Mouse (Mus musculus): ENCODE results near the gene Fam149a. TPM values are rescaled to one million over a fixed set of nuclear protein-coding genes. Genes with fewer than 3 reads are reported as not detected.

Gene Fam149a
- total RNA-seq (2014; fragmentation: Nextera tagmentation) (not detected in 2 replicates), total RNA-seq (2017) (0.12 and 0.16 TPM in 2 replicates), polyA plus RNA-seq (2012) (not detected in 2 replicates)

GRCm38 (mm10) chr8:45381963-45382347 lies at the start of gene Fam149a:
Gene Fam149a, minus strand, starts transcription at chr8:45382291.
- Histone ChIP-seq H3K4me3 (ENCODE audit: low read depth, low read length) (peak within 1 kb of the TSS; percentile 3; the same call in 1 of the 2 replicates), H3K4me1 (ENCODE audit: insufficient read depth, low read depth, low read length) (no peaks in the 10 kb centered on the region), H3K27me3 (ENCODE audit: insufficient read depth, low read length) (no peaks in the 10 kb centered on the region), H3K9me3 (replicated peaks) (peaks cover 22% of the 10 kb centered on the region), H3K36me3 (replicated peaks) (no peaks in the 10 kb centered on the region)
- ATAC-seq (ENCODE audit: extremely low read depth, insufficient number of reproducible peaks, low FRiP score, poor library complexity, severe bottlenecking) = no peak
- TF ChIP-seq GATA1 (IDR thresholded peaks at IDR 0.05; ENCODE audit: borderline replicate concordance, low read length) = no peak
- TF ChIP-seq CTCF (IDR thresholded peaks at IDR 0.05; ENCODE audit: low read depth, low read length) = no peak
- no peak for TF ChIP-seq POLR2AphosphoS5 (IDR thresholded peaks at IDR 0.05; ENCODE audit: insufficient replicate concordance, low read depth, low read length)
- TF ChIP-seq TAL1 (conservative IDR thresholded peaks at IDR 0.05; ENCODE audit: low read depth, low read length) = no peak
- no peak for TF ChIP-seq GATA2 (IDR thresholded peaks at IDR 0.05; ENCODE audit: borderline replicate concordance, low read depth, low read length)
- DNase-seq (ENCODE audit: low spot score) = no peak

DNA sequence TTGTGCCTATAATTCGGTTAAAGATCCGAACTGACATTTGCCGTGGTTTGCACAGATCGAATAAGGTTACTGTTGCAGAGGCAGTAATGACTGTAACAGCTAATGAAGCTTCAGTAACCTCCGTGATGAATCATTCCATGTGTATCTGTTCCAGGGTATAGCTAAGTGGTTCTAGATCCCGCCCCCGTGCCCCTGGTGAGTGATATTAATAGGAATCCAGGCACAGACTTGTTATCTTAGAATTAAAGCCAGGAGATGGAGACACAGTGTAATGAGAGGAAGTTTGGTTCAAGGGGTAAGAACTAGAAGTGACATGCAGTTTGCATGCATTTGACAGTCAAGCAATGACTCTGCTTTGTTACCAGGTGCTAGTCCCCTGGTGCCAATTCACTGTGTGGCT lies 38.1 kb upstream of the Fam149a start:
- Histone ChIP-seq H3K27me3 (ENCODE audit: insufficient read depth, low read length) (no peaks in the 10 kb centered on the region), H3K36me3 (replicated peaks) (no peaks in the 10 kb centered on the region), H3K9me3 (replicated peaks) (peaks cover 4% of the 10 kb centered on the region; the same call in 1 of the 2 replicates), H3K4me3 (ENCODE audit: low read depth, low read length) (no peak overlapping the region), H3K4me1 (ENCODE audit: insufficient read depth, low read depth, low read length) (no peaks in the 10 kb centered on the region)
- TF ChIP-seq GATA2 (IDR thresholded peaks at IDR 0.05; ENCODE audit: borderline replicate concordance, low read depth, low read length) (no peak), CTCF (IDR thresholded peaks at IDR 0.05; ENCODE audit: low read depth, low read length) (no peak), POLR2AphosphoS5 (IDR thresholded peaks at IDR 0.05; ENCODE audit: insufficient replicate concordance, low read depth, low read length) (no peak), GATA1 (IDR thresholded peaks at IDR 0.05; ENCODE audit: borderline replicate concordance, low read length) (no peak), TAL1 (conservative IDR thresholded peaks at IDR 0.05; ENCODE audit: low read depth, low read length) (no peak)
- DNase-seq (ENCODE audit: low spot score) (no peak), ATAC-seq (ENCODE audit: extremely low read depth, insufficient number of reproducible peaks, low FRiP score, poor library complexity, severe bottlenecking) (no peak)

DNA sequence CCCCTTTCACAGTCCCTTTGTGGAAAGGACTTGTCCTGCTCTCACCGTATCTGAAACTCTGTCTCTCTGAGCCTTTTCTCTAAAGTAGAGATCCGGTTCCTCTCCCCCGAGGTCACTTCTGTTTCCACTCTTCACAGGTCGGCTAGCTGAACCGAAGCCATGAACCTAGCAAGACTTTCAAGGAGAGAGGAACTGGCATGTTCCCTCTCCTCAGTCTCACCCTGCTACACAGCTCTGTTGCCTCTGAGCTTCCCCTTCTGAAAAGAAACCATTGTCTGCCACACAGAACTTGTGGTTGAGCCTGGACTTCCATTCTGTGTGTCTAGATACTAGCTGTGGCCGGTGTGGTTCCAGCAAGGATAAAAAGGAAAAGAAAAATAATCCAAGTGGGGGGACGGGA lies 32.9 kb upstream of the Fam149a start:
- DNase-seq (ENCODE audit: low spot score) = no peak
- TF ChIP-seq GATA1 (IDR thresholded peaks at IDR 0.05; ENCODE audit: borderline replicate concordance, low read length) = no peak

DNA sequence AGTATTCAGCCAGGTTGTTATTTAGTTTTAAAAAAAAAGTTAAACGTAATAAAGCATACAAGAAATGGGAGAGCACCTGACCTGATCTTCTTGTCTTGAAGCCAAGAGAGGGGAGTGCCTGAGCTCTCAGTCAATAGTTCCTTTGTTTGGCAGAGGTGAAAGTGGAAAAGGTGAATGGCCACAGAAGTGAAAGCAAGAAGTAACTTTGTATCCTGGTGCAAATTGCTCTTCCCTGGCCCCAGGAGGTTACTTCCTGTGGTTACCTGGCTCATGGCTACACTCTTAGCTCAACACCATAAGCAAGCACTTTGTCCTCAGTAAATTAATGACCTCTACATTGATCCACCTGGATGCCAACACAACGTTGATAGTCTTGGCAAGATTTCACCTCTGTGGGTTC lies 28.8 kb upstream of the Fam149a start, which contains the start of gene Tlr3:
Tlr3 (minus strand) TSS at position 199 of the 400 bp plus-strand sequence.
- TF ChIP-seq TAL1 (conservative IDR thresholded peaks at IDR 0.05; ENCODE audit: low read depth, low read length) (no peak), GATA2 (IDR thresholded peaks at IDR 0.05; ENCODE audit: borderline replicate concordance, low read depth, low read length) (no peak), CTCF (IDR thresholded peaks at IDR 0.05; ENCODE audit: low read depth, low read length) (no peak), GATA1 (IDR thresholded peaks at IDR 0.05; ENCODE audit: borderline replicate concordance, low read length) (no peak), POLR2AphosphoS5 (IDR thresholded peaks at IDR 0.05; ENCODE audit: insufficient replicate concordance, low read depth, low read length) (no peak)
- ATAC-seq (ENCODE audit: extremely low read depth, insufficient number of reproducible peaks, low FRiP score, poor library complexity, severe bottlenecking) = no peak
- peaks cover 18% of the 10 kb centered on the region for H3K9me3 ChIP-seq (replicated peaks)

More for the DNA sequence above, 32.9 kb upstream of the Fam149a start:
- H3K27me3 ChIP-seq (ENCODE audit: insufficient read depth, low read length) = no peaks in the 10 kb centered on the region
- no peak for ATAC-seq (ENCODE audit: extremely low read depth, insufficient number of reproducible peaks, low FRiP score, poor library complexity, severe bottlenecking)
- H3K4me3 ChIP-seq (ENCODE audit: low read depth, low read length) = no peak overlapping the region
- H3K9me3 ChIP-seq (replicated peaks) = peaks cover 19% of the 10 kb centered on the region
- H3K36me3 ChIP-seq (replicated peaks) = no peaks in the 10 kb centered on the region
- H3K4me1 ChIP-seq (ENCODE audit: insufficient read depth, low read depth, low read length) = no peaks in the 10 kb centered on the region

DNA sequence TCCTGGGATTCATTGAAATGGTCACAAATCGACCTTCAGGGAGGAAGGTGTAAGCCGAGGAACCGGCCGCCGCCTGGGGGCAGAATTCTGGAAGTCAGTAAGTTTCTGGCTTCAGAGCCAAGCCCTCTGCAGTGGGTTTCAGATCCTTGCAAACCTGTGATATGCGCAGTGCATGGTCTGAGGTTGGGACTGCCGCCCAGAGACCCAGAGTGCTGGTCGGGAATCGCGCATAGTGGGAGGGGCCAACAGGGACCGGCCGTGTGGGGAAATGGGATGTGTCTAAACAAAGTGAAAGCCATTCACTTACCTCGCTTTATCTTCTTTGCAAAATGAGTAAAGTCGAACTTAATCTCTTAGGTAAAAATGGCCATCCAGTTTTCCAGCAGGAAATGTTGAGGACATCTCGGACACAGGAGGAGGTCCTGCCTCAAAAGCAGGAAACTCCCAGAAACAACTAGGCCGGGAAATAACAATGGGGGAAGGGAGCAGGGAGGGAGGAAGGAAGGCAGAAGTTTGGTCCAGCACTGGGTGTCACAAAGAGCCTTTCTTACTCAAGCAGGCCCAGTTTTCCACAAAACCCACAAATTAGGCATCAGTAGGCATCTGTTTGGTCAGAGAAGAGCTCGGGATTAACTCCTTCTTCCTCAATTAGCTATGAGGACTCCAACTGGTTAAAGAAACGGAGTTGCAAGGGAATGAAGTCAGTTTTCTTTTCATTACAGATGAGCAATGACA lies 28.2 kb upstream of the Fam149a start:
- DNase-seq (ENCODE audit: low spot score) (no peak), ATAC-seq (ENCODE audit: extremely low read depth, insufficient number of reproducible peaks, low FRiP score, poor library complexity, severe bottlenecking) (no peak)

More for the DNA sequence above, 28.8 kb upstream of the Fam149a start, which contains the start of gene Tlr3:
- no peak within 1 kb of the TSS for H3K4me3 ChIP-seq (ENCODE audit: low read depth, low read length)
- no peaks in the 10 kb centered on the region for H3K4me1 ChIP-seq (ENCODE audit: insufficient read depth, low read depth, low read length)
- no peak for DNase-seq (ENCODE audit: low spot score)
- no peaks in the 10 kb centered on the region for H3K36me3 ChIP-seq (replicated peaks)
- H3K27me3 ChIP-seq (ENCODE audit: insufficient read depth, low read length) = no peaks in the 10 kb centered on the region

DNA sequence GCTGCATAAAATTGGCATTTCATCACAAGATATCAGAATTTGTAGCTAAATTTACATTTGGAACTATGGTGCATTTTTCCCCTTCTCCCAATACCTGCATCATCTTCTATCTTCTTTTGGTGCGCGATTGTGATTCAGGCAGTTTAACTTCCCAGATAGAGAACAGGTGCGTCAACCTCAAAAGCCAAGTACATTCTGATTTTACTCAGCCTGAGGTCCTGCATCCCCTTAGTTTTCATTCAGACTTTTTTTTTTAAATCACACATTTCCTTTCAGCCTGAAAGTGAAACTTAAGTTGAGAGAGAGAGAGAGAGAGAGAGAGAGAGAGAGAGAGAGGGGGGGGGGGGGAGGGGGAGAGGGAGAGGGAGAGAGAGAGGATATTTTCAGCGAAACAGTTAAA lies 27.6 kb upstream of the Fam149a start:
- Histone ChIP-seq H3K9me3 (replicated peaks) (peaks cover 14% of the 10 kb centered on the region), H3K4me1 (ENCODE audit: insufficient read depth, low read depth, low read length) (no peaks in the 10 kb centered on the region), H3K36me3 (replicated peaks) (no peaks in the 10 kb centered on the region), H3K27me3 (ENCODE audit: insufficient read depth, low read length) (no peaks in the 10 kb centered on the region), H3K4me3 (ENCODE audit: low read depth, low read length) (no peak overlapping the region)
- TF ChIP-seq TAL1 (conservative IDR thresholded peaks at IDR 0.05; ENCODE audit: low read depth, low read length) (no peak), GATA1 (IDR thresholded peaks at IDR 0.05; ENCODE audit: borderline replicate concordance, low read length) (no peak), POLR2AphosphoS5 (IDR thresholded peaks at IDR 0.05; ENCODE audit: insufficient replicate concordance, low read depth, low read length) (no peak), GATA2 (IDR thresholded peaks at IDR 0.05; ENCODE audit: borderline replicate concordance, low read depth, low read length) (no peak), CTCF (IDR thresholded peaks at IDR 0.05; ENCODE audit: low read depth, low read length) (no peak)
- DNase-seq (ENCODE audit: low spot score) (no peak), ATAC-seq (ENCODE audit: extremely low read depth, insufficient number of reproducible peaks, low FRiP score, poor library complexity, severe bottlenecking) (no peak)

More for the DNA sequence above, 28.2 kb upstream of the Fam149a start:
- Histone ChIP-seq H3K27me3 (ENCODE audit: insufficient read depth, low read length) (no peaks in the 10 kb centered on the region), H3K4me3 (ENCODE audit: low read depth, low read length) (no peak overlapping the region), H3K9me3 (replicated peaks) (peaks cover 18% of the 10 kb centered on the region), H3K36me3 (replicated peaks) (no peaks in the 10 kb centered on the region), H3K4me1 (ENCODE audit: insufficient read depth, low read depth, low read length) (no peaks in the 10 kb centered on the region)
- TF ChIP-seq CTCF (IDR thresholded peaks at IDR 0.05; ENCODE audit: low read depth, low read length) = no peak
- TF ChIP-seq POLR2AphosphoS5 (IDR thresholded peaks at IDR 0.05; ENCODE audit: insufficient replicate concordance, low read depth, low read length) = no peak
- no peak for TF ChIP-seq GATA2 (IDR thresholded peaks at IDR 0.05; ENCODE audit: borderline replicate concordance, low read depth, low read length)
- TF ChIP-seq GATA1 (IDR thresholded peaks at IDR 0.05; ENCODE audit: borderline replicate concordance, low read length) = no peak
- no peak for TF ChIP-seq TAL1 (conservative IDR thresholded peaks at IDR 0.05; ENCODE audit: low read depth, low read length)

Measured in G1E (cell line).